Mouse (Mus musculus) testis, adult 10 weeks (tissue): ENCODE results near the gene 1700020A23Rik. TPM values are rescaled to one million over a fixed set of nuclear protein-coding genes. Genes with fewer than 3 reads are reported as not detected.

ENCODE experiments used
- polyA plus RNA-seq: library from polyadenylated mRNA; stranded (reverse); fragments of 350-450 nt; fragmentation: Illumina TruSeq; extraction: RNeasy Lipid Tissue Mini Kit (QIAGEN cat#74804); gene quantifications from one replicate; pipeline ENCODE4 v1.2.3, GENCODE M21; 2014; ENCODE audit warnings: low read depth, low replicate concordance

Gene 1700020A23Rik
- 9.1 TPM for polyA plus RNA-seq

GRCm38 (mm10) chr2:130404939-130405338 lies at the start of gene 1700020A23Rik, which contains the start of gene Gm28372:
TSS of gene 1700020A23Rik (plus strand) at chr2:130405259.
TSS of gene Gm28372 (plus strand) at chr2:130405239.

GRCm38 (mm10) chr2:130397186-130397985 lies 7.7 kb upstream of the 1700020A23Rik start, which contains the start of gene Cpxm1:
TSS of gene Cpxm1 (minus strand) at chr2:130397574.

GRCm38 (mm10) chr2:130406178-130406577 lies 1.1 kb downstream of the 1700020A23Rik start, which contains the start of gene Tmem239:
TSS of gene Tmem239 (plus strand) at chr2:130406478.

GRCm38 (mm10) chr2:130424126-130424853 lies 19.2 kb downstream of the 1700020A23Rik start, which contains the start of the genes Vps16 and Pced1a:
TSS of gene Vps16 (plus strand) at chr2:130424339.
TSS of gene Pced1a (minus strand) at chr2:130424701.

GRCm38 (mm10) chr2:130449794-130450433 lies 44.9 kb downstream of the 1700020A23Rik start, which contains the start of gene Ptpra:
TSS of gene Ptpra (plus strand) at chr2:130450278.

Other genes with a start within 250 kb of the 1700020A23Rik start
- gene Snrpb, start 225.9 kb upstream of the 1700020A23Rik start, polyA plus RNA-seq = 13.2 TPM
- gene Tmc2, start 210.1 kb upstream of the 1700020A23Rik start, polyA plus RNA-seq = 0.18 TPM
- 28.7 TPM for gene Nop56, start 130.8 kb upstream of the 1700020A23Rik start, polyA plus RNA-seq
- gene Idh3b, start 120.7 kb upstream of the 1700020A23Rik start, polyA plus RNA-seq = 59.1 TPM
- 0.10 TPM for gene Ebf4, start 110.1 kb upstream of the 1700020A23Rik start, polyA plus RNA-seq
- gene Cpxm1, start 7.7 kb upstream of the 1700020A23Rik start, polyA plus RNA-seq = 3.3 TPM
- 6.7 TPM for gene Gm28372, start within 50 bp of the 1700020A23Rik start, polyA plus RNA-seq
- not detected for gene Tmem239, start 1.2 kb downstream of the 1700020A23Rik start, polyA plus RNA-seq
- 16.8 TPM for gene Vps16, start 19.1 kb downstream of the 1700020A23Rik start, polyA plus RNA-seq
- 8.1 TPM for gene Pced1a, start 19.4 kb downstream of the 1700020A23Rik start, polyA plus RNA-seq
- gene Ptpra, start 45.0 kb downstream of the 1700020A23Rik start, polyA plus RNA-seq = 33.4 TPM
- 1.1 TPM for gene Mrps26, start 158.5 kb downstream of the 1700020A23Rik start, polyA plus RNA-seq
- gene Oxt, start 170.9 kb downstream of the 1700020A23Rik start, polyA plus RNA-seq = not detected
- gene Avp, start 177.3 kb downstream of the 1700020A23Rik start, polyA plus RNA-seq = not detected
- 7.6 TPM for gene Fastkd5, start 224.8 kb downstream of the 1700020A23Rik start, polyA plus RNA-seq
- 7.4 TPM for gene Ubox5, start 224.8 kb downstream of the 1700020A23Rik start, polyA plus RNA-seq
- 0.46 TPM for gene Lzts3, start 237.5 kb downstream of the 1700020A23Rik start, polyA plus RNA-seq